Mouse (Mus musculus): Measurements from ENCODE around the gene Fam24b. TPM values are rescaled to one million over a fixed set of nuclear protein-coding genes. Genes with fewer than 3 reads are reported as not detected.

The Fam24b gene
- 0.15 TPM in 1 of 2 replicates, not detected in the other for polyA plus RNA-seq (2012; rRNA removed; ENCODE audit: low replicate concordance)

DNA sequence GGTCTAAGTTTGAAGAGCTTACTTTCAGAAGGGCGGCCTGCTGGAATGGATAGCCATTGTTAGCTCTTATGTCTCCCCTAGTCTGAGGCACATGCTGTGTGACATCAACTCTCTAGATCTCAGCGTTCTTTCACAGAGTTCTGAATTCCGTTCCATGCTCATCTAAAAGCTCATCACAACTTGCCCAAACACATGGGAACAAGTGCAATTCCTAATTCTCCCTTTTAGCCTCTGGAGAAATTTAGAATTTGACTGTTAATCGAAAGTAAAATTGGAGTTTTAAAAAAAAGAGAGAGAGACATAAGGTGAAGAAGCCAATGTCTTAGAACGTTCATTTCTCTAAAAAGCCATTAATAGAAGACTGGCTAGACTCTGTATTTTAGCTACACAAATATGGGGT is at the start of gene Fam24b:
Gene Fam24b, minus strand, starts transcription at position 101 of the 400 bp plus-strand sequence.

DNA sequence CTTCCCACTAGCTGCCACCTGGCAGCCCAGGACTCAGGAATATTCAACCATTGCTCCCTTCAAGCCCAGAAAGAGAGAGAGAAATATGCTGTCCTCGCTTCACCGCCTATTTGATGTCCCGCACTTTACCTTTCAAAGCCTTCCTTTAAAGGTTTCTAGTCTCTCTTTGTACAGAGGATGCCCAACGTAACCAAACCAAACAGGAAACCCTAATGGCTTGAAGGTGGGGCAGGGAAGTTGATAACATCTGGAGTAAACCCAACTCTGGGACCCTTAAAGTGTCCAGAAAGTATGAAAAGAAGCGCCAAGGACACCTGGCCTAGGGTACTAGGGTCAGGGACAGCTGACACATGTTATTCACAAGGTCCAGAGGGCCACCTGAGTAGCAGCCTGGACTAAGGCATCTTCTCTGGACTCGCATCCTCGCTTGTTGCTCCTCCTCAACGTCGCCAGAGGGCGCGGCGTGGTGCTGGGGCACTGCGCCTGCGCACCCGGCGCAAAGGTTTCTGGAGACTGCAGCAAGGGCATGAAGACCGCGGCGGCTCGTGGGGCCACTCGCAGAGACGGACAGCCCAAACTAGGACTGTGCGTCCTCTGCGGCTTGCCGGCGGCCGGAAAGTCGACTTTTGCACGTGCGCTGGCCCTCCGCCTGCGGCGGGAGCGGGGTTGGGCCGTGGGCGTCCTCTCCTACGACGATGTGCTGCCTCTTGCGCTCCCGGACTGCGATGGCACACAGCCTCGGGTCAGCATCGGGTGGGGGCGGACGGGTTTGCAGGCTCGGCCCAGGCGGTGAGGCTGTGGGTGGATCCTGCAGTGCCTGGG is 41.5 kb upstream of the Fam24b start, which contains the start of gene Pstk:
Gene Pstk, plus strand, starts transcription at position 494 of the 822 bp plus-strand sequence.

DNA sequence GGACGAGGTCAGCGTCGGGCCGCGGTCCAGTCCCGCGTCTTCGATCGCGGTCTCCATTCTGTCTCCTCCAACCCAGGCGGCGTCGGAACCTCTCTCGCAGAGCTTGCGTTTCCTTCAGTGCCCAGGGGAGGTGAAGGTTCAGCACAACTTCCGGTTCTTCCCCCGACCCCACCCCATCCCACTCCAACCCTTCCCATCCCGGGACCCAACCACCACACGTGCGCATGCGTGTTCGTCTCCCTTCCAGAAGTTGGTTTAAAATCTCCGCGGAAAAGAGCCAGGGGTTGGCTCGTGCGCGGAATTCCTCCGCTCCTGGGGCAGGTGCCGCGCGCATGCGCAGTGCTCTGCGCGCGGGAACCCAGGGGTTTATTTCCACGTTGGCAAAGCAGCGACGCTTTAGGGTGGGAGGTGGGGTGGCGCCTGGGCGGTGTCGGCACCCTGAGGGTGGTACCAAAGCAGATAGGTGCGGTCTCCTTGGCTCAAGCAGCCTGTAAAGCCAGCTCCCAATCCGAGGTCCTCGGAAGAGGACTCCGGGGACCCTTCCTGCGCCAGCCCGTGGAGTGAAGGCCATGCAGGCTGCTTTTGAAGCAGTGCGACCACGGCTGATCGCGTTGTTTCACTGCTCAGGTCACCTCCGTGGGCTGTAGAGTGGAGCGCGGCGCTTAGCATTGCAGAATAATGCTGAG is 33.4 kb upstream of the Fam24b start, which contains the start of gene 2310057M21Rik:
Gene 2310057M21Rik, minus strand, starts transcription at position 145 of the 686 bp plus-strand sequence.

DNA sequence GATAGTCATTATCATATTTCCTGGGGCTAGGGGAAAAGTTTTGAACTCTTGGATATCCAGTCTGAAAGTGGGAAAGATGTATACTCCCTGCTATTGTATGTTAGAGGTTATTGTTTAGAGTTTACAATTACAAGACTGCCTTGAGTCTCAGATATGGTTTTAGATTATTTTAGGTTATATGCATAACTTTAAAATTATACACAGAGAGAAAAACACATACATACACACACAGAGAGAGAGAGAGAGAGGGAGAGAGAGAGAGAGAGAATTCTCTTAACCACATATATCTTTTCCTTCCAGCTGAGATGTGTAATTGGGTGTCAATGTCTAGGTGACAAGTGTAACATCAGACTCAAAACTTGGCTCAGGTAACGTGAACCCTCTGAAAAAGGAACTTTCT is 4.2 kb upstream of the Fam24b start, which contains the start of gene Fam24a:
Gene Fam24a, plus strand, starts transcription at position 301 of the 400 bp plus-strand sequence.

DNA sequence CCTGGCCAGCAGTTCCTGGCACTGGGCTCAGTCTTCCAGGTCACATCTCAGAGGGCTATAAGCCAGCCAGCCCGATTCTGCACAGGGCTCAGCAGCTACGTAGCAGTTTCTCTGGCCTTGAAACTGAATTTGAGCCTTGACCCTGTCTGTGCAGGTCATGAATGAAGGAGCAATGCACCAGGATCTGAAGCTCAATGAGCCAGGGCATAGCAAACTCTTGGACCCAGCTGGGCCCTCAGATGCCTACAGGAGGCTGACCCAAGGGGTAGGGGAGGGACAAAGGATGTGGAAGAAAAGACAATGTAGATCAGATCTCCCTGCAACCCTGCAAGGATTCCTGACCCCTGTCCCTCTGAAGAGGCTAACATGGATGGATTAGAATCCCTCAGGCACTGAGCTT is 7.1 kb downstream of the Fam24b start, which contains the start of gene Cuzd1:
Gene Cuzd1, minus strand, starts transcription at position 101 of the 400 bp plus-strand sequence.

Other genes with a start within 250 kb of the Fam24b start
- not detected in 2 replicates for gene 4933402N03Rik, start 183.2 kb downstream of the Fam24b start, polyA plus RNA-seq (2012; rRNA removed; ENCODE audit: low replicate concordance)
- 0.39 TPM in 1 of 2 replicates, not detected in the other for gene 5430419D17Rik, start 155.1 kb downstream of the Fam24b start, polyA plus RNA-seq (2012; rRNA removed; ENCODE audit: low replicate concordance)
- gene Cuzd1, start 7.2 kb downstream of the Fam24b start, polyA plus RNA-seq (2012; rRNA removed; ENCODE audit: low replicate concordance), result 5.6 TPM in 1 of 2 replicates, not detected in the other
- gene Fam24a, start 4.3 kb upstream of the Fam24b start, polyA plus RNA-seq (2012; rRNA removed; ENCODE audit: low replicate concordance), result not detected in 2 replicates
- 1.2 and 6.0 TPM in 2 replicates for gene 2310057M21Rik, start 33.2 kb upstream of the Fam24b start, polyA plus RNA-seq (2012; rRNA removed; ENCODE audit: low replicate concordance)
- gene Pstk, start 41.6 kb upstream of the Fam24b start, polyA plus RNA-seq (2012; rRNA removed; ENCODE audit: low replicate concordance), result 44.4 and 63.0 TPM in 2 replicates
- 2.1 and 4.3 TPM in 2 replicates for gene Ikzf5, start 81.0 kb upstream of the Fam24b start, polyA plus RNA-seq (2012; rRNA removed; ENCODE audit: low replicate concordance)
- 0.78 and 1.8 TPM in 2 replicates for gene Acadsb, start 81.1 kb upstream of the Fam24b start, polyA plus RNA-seq (2012; rRNA removed; ENCODE audit: low replicate concordance)
- gene Hmx3, start 213.4 kb upstream of the Fam24b start, polyA plus RNA-seq (2012; rRNA removed; ENCODE audit: low replicate concordance), result 2.5 and 4.6 TPM in 2 replicates
- gene Hmx2, start 219.3 kb upstream of the Fam24b start, polyA plus RNA-seq (2012; rRNA removed; ENCODE audit: low replicate concordance), result 0.69 and 0.78 TPM in 2 replicates
- 18.6 and 21.7 TPM in 2 replicates for gene Bub3, start 230.7 kb upstream of the Fam24b start, polyA plus RNA-seq (2012; rRNA removed; ENCODE audit: low replicate concordance)

All from duodenum, adult 2 months (tissue).